ENCODE assay signal across 8 mouse cellular contexts in genomic region chr15:5235527-5235926, GRCm38 (mm10). TPM values are rescaled to one million over a fixed set of nuclear protein-coding genes. Genes with fewer than 3 reads are reported as not detected.
DNase-seq lines count a peak whose midpoint lies in the region; ATAC-seq lines count a peak whose summit lies in the region.

No protein-coding gene starts in this region.

- 0 out of 2 replicates have a peak, but pooled peaks cover 5% of the 10 kb centered on the region for H3K36me3 ChIP-seq in liver, embryonic 15.5 days (replicated peaks)

- intact Hi-C loops in heart, postnatal 36 days (cut with DNase I): loop anchor here (1.0 to 10.0 kb wide), 2 partner anchors 845 to 1389 kb away; no protein-coding TSS in a partner anchor

- H3K9ac ChIP-seq in liver, embryonic 15.5 days: no peak overlapping the region

- H3K4me3 ChIP-seq in liver, embryonic 15.5 days (replicated peaks): no peak overlapping the region

- H3K4me2 ChIP-seq in liver, embryonic 15.5 days: 0 out of 2 replicates have a peak overlapping the region, but pooled peaks have one; percentile 6

- 34% methylated on average over 8 of the region's 8 CpGs for WGBS in liver, embryonic 15.5 days (ENCODE audit: insufficient replicate concordance)

- peaks cover 36% of the 10 kb centered on the region for H3K4me1 ChIP-seq in liver, embryonic 15.5 days (replicated peaks)

- no peaks in the 10 kb centered on the region for H3K27me3 ChIP-seq in liver, embryonic 15.5 days

- DNase-seq in kidney, adult 18-20 months: peak; percentile 25
- no peak for DNase-seq in kidney, adult 11 months
- peak; percentile 75 for DNase-seq in MN1 (ENCODE audit: low spot score)
- DNase-seq in c-Kit-positive CD71-positive TER-119-negative erythroid progenitor cells, embryonic 14.5 days (ENCODE audit: low read depth): peak; percentile 4
- peak; percentile 18 to 28 for DNase-seq in heart, postnatal 36 days
- no peak for DNase-seq in spleen, postnatal 14 days (ENCODE audit: low spot score in 2 of 2)

- no peaks in the 10 kb centered on the region for H3K9me3 ChIP-seq in liver, embryonic 15.5 days (replicated peaks)

- H3K27ac ChIP-seq in liver, embryonic 15.5 days (replicated peaks): no peak overlapping the region

- ATAC-seq in liver, embryonic 15.5 days (ENCODE audit: insufficient read depth): peak; percentile 33; the same call in 1 of the 2 replicates
- no peak for ATAC-seq in monocyte, adult 5-6 weeks (replicated peaks; ENCODE audit: insufficient number of reproducible peaks, low FRiP score, low TSS enrichment, poor library complexity, severe bottlenecking)

RNA-seq across cellular contexts. Expression of gene Ptger4, which starts 8.5 kb away (rescaled TPM):
- total RNA-seq in heart, postnatal 36 days (2021): 1 to 10 TPM; 2.4 to 4.3 TPM
- 1.5 and 1.6 TPM in 2 replicates for polyA plus RNA-seq in liver, embryonic 15.5 days (2015; fragmentation: Nextera tagmentation; extraction: Ambion mirVana)
- total RNA-seq in monocyte, adult 5-6 weeks (2017): 24.1 to 40.3 TPM (median 24.5 TPM) in 3 replicates

RNA-seq across cellular contexts. Expression of gene Ttc33, which starts 50.2 kb away (rescaled TPM):
- 10 to 100 TPM; 38.2 to 40.7 TPM for total RNA-seq in heart, postnatal 36 days (2021)
- 13.5 and 15.7 TPM in 2 replicates for polyA plus RNA-seq in liver, embryonic 15.5 days (2015; fragmentation: Nextera tagmentation; extraction: Ambion mirVana)
- total RNA-seq in monocyte, adult 5-6 weeks (2017): 22.5 to 48.1 TPM (median 41.8 TPM) in 3 replicates

Comparison
In these comparisons a context has a peak if more than half of its experiments do, and no peak if none do; other contexts are left out.
1. DNase-seq: peak in kidney, adult 18-20 months (single experiment), MN1 (single experiment), c-Kit-positive CD71-positive TER-119-negative erythroid progenitor cells, embryonic 14.5 days (single experiment) and heart, postnatal 36 days (2 of 2); none in kidney, adult 11 months (single experiment) and spleen, postnatal 14 days (0 of 2).